Mouse (Mus musculus): ENCODE data around the gene Ptges3l. TPM values are rescaled to one million over a fixed set of nuclear protein-coding genes. Genes with fewer than 3 reads are reported as not detected.
A peak's percentile ranks its signal among the peaks of the same experiment; 100 is the strongest.

Ptges3l gene
- polyA plus RNA-seq, 1 experiment from 2014 or later = 1.2 TPM

GRCm38 (mm10) chr11:101462141-101462540, 37.0 kb upstream of the Ptges3l start:
- WGBS = 77% methylated on average over 14 of the region's 14 CpGs
- Histone ChIP-seq H3K4me2 (ENCODE audit: low read length) (peak overlapping the region; percentile 76; the same call in 1 of the 2 replicates), H3K36me3 (ENCODE audit: control insufficient read depth, insufficient read depth, low read length) (peaks cover 58% of the 10 kb centered on the region), H3K9me3 (replicated peaks; ENCODE audit: control insufficient read depth, low read length) (no peaks in the 10 kb centered on the region), H3K9ac (ENCODE audit: low read length) (no peak overlapping the region), H3K4me3 (ENCODE audit: low read depth, low read length) (no peak overlapping the region), H3K27me3 (replicated peaks; ENCODE audit: control insufficient read depth, insufficient read depth, low read length) (no peaks in the 10 kb centered on the region), H3K4me1 (ENCODE audit: control insufficient read depth, insufficient read depth, low read length) (peaks cover 29% of the 10 kb centered on the region), H3K27ac (ENCODE audit: low read depth, low read length) (no peak overlapping the region)
- ATAC-seq (no peak), DNase-seq (ENCODE audit: low spot score) (no peak)

GRCm38 (mm10) chr11:101460321-101460720, 35.2 kb upstream of the Ptges3l start:
- Histone ChIP-seq H3K36me3 (ENCODE audit: control insufficient read depth, insufficient read depth, low read length) (peaks cover 65% of the 10 kb centered on the region), H3K27ac (ENCODE audit: low read depth, low read length) (no peak overlapping the region), H3K27me3 (replicated peaks; ENCODE audit: control insufficient read depth, insufficient read depth, low read length) (no peaks in the 10 kb centered on the region), H3K9me3 (replicated peaks; ENCODE audit: control insufficient read depth, low read length) (no peaks in the 10 kb centered on the region), H3K4me2 (ENCODE audit: low read length) (no peak overlapping the region), H3K4me1 (ENCODE audit: control insufficient read depth, insufficient read depth, low read length) (peaks cover 23% of the 10 kb centered on the region), H3K4me3 (ENCODE audit: low read depth, low read length) (no peak overlapping the region), H3K9ac (ENCODE audit: low read length) (no peak overlapping the region)
- WGBS = 91% methylated on average over 15 of the region's 15 CpGs
- ATAC-seq (no peak), DNase-seq (ENCODE audit: low spot score) (no peak)

DNA sequence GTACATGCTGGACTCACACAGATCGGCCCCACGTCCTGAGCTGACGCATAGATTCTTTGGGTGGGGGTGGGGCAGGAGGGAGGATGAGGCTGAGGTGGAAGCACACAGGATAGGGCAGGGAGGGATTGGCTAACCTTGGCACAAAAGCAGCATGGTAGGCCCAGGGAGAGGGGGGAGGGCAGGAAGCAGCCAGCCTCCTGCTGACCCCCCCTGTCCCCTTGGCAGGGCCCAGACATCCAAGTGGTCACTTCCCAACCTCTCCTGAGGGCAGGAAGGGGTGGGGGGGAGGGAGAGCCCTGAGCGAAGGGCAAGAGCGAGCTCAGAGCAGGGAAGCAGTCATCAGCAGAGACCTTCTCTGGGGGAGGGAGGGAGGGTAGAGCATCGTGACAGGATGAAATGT, 34.6 kb upstream of the Ptges3l start:
- ATAC-seq (no peak), DNase-seq (ENCODE audit: low spot score) (no peak)
- H3K9ac ChIP-seq (ENCODE audit: low read length) = no peak overlapping the region
- H3K27ac ChIP-seq (ENCODE audit: low read depth, low read length) = no peak overlapping the region
- no peaks in the 10 kb centered on the region for H3K27me3 ChIP-seq (replicated peaks; ENCODE audit: control insufficient read depth, insufficient read depth, low read length)
- 41% methylated on average over 5 of the region's 6 CpGs for WGBS
- no peak overlapping the region for H3K4me3 ChIP-seq (ENCODE audit: low read depth, low read length)
- H3K4me1 ChIP-seq (ENCODE audit: control insufficient read depth, insufficient read depth, low read length) = peaks cover 28% of the 10 kb centered on the region
- H3K36me3 ChIP-seq (ENCODE audit: control insufficient read depth, insufficient read depth, low read length) = peaks cover 65% of the 10 kb centered on the region
- H3K4me2 ChIP-seq (ENCODE audit: low read length) = no peak overlapping the region
- no peaks in the 10 kb centered on the region for H3K9me3 ChIP-seq (replicated peaks; ENCODE audit: control insufficient read depth, low read length)

DNA sequence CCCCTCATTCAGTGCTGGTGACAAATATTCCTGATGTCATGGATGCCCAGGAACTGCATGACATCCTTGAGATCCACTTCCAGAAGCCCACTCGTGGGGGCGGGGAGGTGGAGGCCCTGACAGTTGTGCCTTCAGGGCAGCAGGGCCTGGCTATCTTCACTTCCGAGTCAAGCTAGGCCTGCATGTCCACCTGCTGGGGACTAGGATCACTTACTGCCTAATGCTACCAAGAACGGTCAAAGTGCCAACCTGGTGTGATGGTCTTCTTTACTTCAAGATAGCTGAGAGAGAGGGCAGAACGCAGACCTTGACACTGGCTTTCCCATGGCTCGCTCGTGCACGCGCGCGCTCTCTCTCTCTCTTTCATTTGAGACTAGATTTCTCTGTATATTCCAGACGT, 33.1 kb upstream of the Ptges3l start:
- Histone ChIP-seq H3K27me3 (replicated peaks; ENCODE audit: control insufficient read depth, insufficient read depth, low read length) (no peaks in the 10 kb centered on the region), H3K4me3 (ENCODE audit: low read depth, low read length) (no peak overlapping the region), H3K9ac (ENCODE audit: low read length) (no peak overlapping the region), H3K4me2 (ENCODE audit: low read length) (no peak overlapping the region), H3K27ac (ENCODE audit: low read depth, low read length) (no peak overlapping the region), H3K4me1 (ENCODE audit: control insufficient read depth, insufficient read depth, low read length) (peaks cover 17% of the 10 kb centered on the region), H3K36me3 (ENCODE audit: control insufficient read depth, insufficient read depth, low read length) (peaks cover 65% of the 10 kb centered on the region), H3K9me3 (replicated peaks; ENCODE audit: control insufficient read depth, low read length) (no peaks in the 10 kb centered on the region)
- WGBS = 87% methylated on average over 12 of the region's 12 CpGs
- no peak for ATAC-seq
- no peak for DNase-seq (ENCODE audit: low spot score)

DNA sequence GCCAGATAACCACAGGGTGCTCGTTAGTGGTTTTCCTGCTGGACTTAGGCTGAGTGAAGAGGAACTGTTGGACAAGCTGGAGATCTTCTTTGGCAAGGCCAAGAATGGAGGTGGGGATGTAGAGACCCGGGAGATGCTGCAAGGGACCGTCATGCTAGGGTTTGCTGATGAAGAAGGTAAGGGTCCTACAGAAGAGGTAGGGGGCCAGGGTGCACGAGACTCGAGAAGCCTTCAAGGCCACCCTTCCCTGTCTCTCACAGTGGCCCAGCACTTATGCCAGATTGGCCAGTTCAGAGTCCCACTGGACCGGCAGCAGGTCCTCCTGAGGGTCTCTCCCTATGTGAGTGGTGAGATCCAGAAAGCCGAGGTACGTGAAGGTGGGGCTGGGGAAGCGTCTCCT, 32.5 kb upstream of the Ptges3l start:
- Histone ChIP-seq H3K4me2 (ENCODE audit: low read length) (no peak overlapping the region), H3K4me1 (ENCODE audit: control insufficient read depth, insufficient read depth, low read length) (peaks cover 11% of the 10 kb centered on the region), H3K27me3 (replicated peaks; ENCODE audit: control insufficient read depth, insufficient read depth, low read length) (no peaks in the 10 kb centered on the region), H3K9ac (ENCODE audit: low read length) (no peak overlapping the region), H3K9me3 (replicated peaks; ENCODE audit: control insufficient read depth, low read length) (no peaks in the 10 kb centered on the region), H3K27ac (ENCODE audit: low read depth, low read length) (no peak overlapping the region), H3K4me3 (ENCODE audit: low read depth, low read length) (no peak overlapping the region), H3K36me3 (ENCODE audit: control insufficient read depth, insufficient read depth, low read length) (peaks cover 61% of the 10 kb centered on the region)
- 91% methylated on average over 9 of the region's 9 CpGs for WGBS
- DNase-seq (ENCODE audit: low spot score) = no peak
- no peak for ATAC-seq

DNA sequence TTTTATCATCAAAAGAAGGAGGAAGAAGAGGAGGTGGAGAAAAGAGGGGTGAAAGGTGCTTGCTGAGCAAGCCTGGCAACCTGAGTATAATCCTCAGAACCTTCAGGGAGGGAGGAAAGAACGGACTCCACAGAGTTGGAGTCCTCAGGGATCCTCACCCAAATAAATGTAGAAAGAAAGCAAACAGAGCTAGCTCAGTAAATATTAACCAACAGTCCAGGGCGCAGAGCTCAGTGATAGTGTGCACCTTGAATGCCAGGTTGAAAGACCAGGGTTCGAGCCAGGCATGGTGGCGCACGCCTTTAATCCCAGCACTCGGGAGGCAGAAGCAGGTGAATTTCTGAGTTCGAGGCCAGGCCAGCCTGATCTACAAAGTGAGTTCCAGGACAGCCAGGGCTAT, 30.5 kb upstream of the Ptges3l start:
- Histone ChIP-seq H3K36me3 (ENCODE audit: control insufficient read depth, insufficient read depth, low read length) (peaks cover 41% of the 10 kb centered on the region), H3K4me3 (ENCODE audit: low read depth, low read length) (no peak overlapping the region), H3K4me2 (ENCODE audit: low read length) (no peak overlapping the region), H3K9ac (ENCODE audit: low read length) (no peak overlapping the region), H3K9me3 (replicated peaks; ENCODE audit: control insufficient read depth, low read length) (no peaks in the 10 kb centered on the region), H3K4me1 (ENCODE audit: control insufficient read depth, insufficient read depth, low read length) (peaks cover 8% of the 10 kb centered on the region; the same call in 1 of the 2 replicates), H3K27ac (ENCODE audit: low read depth, low read length) (no peak overlapping the region), H3K27me3 (replicated peaks; ENCODE audit: control insufficient read depth, insufficient read depth, low read length) (no peaks in the 10 kb centered on the region)
- ATAC-seq (no peak), DNase-seq (ENCODE audit: low spot score) (no peak)
- WGBS = 89% methylated on average over 7 of the region's 7 CpGs

DNA sequence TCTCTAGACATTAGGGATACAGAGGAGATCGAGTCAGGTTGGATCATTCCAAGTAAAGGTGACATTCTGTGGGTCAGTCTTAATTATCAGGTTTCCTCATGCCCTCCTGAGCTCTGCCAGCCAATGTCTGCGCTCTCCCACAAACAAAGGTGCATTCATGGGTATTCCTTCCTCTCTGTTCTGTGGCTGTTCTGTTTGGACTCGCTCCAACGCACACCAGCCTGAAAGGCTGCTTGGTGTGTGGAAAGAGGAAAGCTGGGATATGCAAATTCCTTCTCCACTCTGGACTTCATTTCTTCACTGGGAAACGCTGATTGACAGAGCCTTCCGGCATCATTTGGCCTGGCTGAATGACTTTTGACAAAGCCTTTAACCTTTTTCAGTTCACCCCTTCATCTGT, 29.6 kb upstream of the Ptges3l start:
- peaks cover 8% of the 10 kb centered on the region; the same call in 1 of the 2 replicates for H3K4me1 ChIP-seq (ENCODE audit: control insufficient read depth, insufficient read depth, low read length)
- ATAC-seq (peak; percentile 69), DNase-seq (ENCODE audit: low spot score) (peak; percentile 74)
- WGBS = 7% methylated on average over 6 of the region's 6 CpGs
- no peak overlapping the region for H3K9ac ChIP-seq (ENCODE audit: low read length)
- H3K27ac ChIP-seq (ENCODE audit: low read depth, low read length) = peak overlapping the region; percentile 39; the same call in 1 of the 2 replicates
- no peaks in the 10 kb centered on the region for H3K9me3 ChIP-seq (replicated peaks; ENCODE audit: control insufficient read depth, low read length)
- peaks cover 31% of the 10 kb centered on the region for H3K36me3 ChIP-seq (ENCODE audit: control insufficient read depth, insufficient read depth, low read length)
- no peak overlapping the region for H3K4me2 ChIP-seq (ENCODE audit: low read length)
- no peaks in the 10 kb centered on the region for H3K27me3 ChIP-seq (replicated peaks; ENCODE audit: control insufficient read depth, insufficient read depth, low read length)
- H3K4me3 ChIP-seq (ENCODE audit: low read depth, low read length) = no peak overlapping the region

DNA sequence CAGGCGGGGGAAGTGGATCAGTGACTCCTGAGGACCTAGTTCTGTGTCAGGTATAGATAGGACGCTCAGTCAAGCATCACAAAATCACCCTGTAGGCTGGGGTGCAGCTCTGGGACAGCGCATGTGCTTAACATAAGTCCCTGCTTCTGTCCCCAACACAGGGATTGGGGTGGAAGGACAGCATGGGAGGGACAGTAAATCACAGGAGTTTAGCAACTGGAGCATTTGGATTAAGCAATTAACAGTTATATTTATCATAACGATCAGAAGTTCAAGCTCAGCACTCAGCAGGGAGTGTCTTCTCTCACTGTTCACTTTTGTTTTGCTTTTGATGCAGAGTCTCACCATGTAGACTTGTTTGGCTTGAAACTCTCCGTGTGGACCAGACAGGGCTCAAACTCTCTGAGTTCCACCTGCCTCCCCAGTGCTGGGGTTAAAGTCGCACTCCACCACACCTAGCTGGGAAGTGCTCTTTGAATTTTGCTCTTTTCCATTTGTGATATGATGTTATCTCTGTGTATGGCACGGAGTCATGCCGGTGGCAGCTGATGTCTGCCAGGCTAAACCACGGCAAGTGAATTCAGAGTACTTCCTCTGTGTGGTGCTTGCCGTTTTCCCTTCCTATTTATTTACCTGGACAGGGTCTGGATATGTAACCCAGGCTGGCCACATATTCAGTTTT, 27.1 kb upstream of the Ptges3l start:
- H3K27ac ChIP-seq (ENCODE audit: low read depth, low read length) = no peak overlapping the region
- WGBS = 64% methylated on average over 10 of the region's 10 CpGs
- no peak overlapping the region for H3K9ac ChIP-seq (ENCODE audit: low read length)
- H3K4me2 ChIP-seq (ENCODE audit: low read length) = no peak overlapping the region
- DNase-seq (ENCODE audit: low spot score) (no peak), ATAC-seq (no peak)
- H3K4me1 ChIP-seq (ENCODE audit: control insufficient read depth, insufficient read depth, low read length) = peaks cover 8% of the 10 kb centered on the region; the same call in 1 of the 2 replicates
- H3K27me3 ChIP-seq (replicated peaks; ENCODE audit: control insufficient read depth, insufficient read depth, low read length) = no peaks in the 10 kb centered on the region
- no peak overlapping the region for H3K4me3 ChIP-seq (ENCODE audit: low read depth, low read length)
- H3K36me3 ChIP-seq (ENCODE audit: control insufficient read depth, insufficient read depth, low read length) = peaks cover 8% of the 10 kb centered on the region; the same call in 1 of the 2 replicates
- H3K9me3 ChIP-seq (replicated peaks; ENCODE audit: control insufficient read depth, low read length) = no peaks in the 10 kb centered on the region

GRCm38 (mm10) chr11:101451536-101451935, 26.4 kb upstream of the Ptges3l start:
- WGBS = 96% methylated on average over 10 of the region's 10 CpGs
- H3K9me3 ChIP-seq (replicated peaks; ENCODE audit: control insufficient read depth, low read length) = no peaks in the 10 kb centered on the region
- ATAC-seq (no peak), DNase-seq (ENCODE audit: low spot score) (no peak)
- H3K4me2 ChIP-seq (ENCODE audit: low read length) = no peak overlapping the region
- no peak overlapping the region for H3K4me3 ChIP-seq (ENCODE audit: low read depth, low read length)
- H3K27me3 ChIP-seq (replicated peaks; ENCODE audit: control insufficient read depth, insufficient read depth, low read length) = no peaks in the 10 kb centered on the region
- H3K27ac ChIP-seq (ENCODE audit: low read depth, low read length) = no peak overlapping the region
- H3K4me1 ChIP-seq (ENCODE audit: control insufficient read depth, insufficient read depth, low read length) = peaks cover 8% of the 10 kb centered on the region; the same call in 1 of the 2 replicates
- H3K9ac ChIP-seq (ENCODE audit: low read length) = no peak overlapping the region
- H3K36me3 ChIP-seq (ENCODE audit: control insufficient read depth, insufficient read depth, low read length) = peaks cover under 1% of the 10 kb centered on the region; the same call in 1 of the 2 replicates
